Mouse (Mus musculus): ENCODE measurements around the gene Chil4.
"Not testable (repeated sequence)": the region's sequence is repeated elsewhere in the genome, so short reads cannot be mapped to it uniquely, and the experiment has no call there.

Chil4 gene

DNA sequence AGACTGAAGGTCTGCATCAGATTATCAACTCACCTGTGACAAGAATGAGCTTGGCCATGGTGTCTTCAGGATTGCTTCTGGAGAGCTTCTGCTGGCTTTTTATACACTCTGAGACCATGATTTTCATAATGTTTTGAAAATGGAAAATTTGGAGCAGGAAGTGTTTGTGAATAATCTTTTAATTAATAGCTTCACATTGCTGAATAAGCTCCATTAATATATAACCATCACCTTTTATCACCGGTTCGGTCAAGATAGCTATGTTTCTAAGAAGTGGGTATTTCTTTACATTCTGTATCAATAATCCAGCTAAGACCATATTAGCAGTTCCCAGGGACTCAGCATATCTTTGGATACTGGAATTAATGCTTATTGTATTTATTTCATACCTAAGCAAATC is at the start of gene Chil4:
TSS of gene Chil4 (minus strand) at position 101 of the 400 bp plus-strand sequence.
- DNase-seq (ENCODE audit: low read depth, low spot score): no peak

DNA sequence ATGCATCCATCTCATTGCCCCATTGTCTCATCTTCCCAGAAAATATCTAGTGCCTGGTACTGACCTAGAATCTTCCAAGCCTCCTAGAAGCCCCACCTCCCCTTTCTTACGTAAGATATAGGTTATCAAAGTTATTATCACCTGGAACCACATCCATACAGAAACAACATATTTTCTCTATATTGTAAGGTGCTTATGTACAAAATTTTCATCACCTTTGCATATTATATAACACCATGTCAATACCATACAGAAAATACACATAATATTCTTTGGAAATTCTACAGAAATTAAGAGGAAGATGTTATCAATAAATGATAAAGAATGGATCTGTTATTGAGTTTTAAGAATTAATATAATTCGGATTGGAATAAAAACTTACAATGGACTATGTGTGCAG is 46.5 kb upstream of the Chil4 start:
- no peak for DNase-seq (ENCODE audit: low read depth, low spot score)

DNA sequence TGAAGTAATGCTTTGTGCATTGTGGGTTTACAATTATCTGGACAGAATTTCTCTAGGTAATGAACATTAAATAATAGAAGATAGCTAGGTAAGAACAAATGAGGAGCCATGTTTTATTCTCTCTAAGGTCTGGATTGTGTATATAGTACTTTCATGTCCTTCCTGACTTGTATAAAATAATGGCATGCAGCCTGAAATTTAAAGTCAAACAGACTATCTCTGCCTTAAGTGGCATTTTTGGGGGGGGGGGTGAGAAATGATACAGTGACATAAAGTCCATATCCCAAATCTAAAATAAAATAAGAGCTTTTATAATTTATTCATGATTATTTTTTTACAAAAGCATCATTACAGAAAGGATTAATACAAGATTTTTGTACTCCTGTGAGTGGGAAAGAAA is 45.5 kb upstream of the Chil4 start:
- no peak for DNase-seq (ENCODE audit: low read depth, low spot score)

DNA sequence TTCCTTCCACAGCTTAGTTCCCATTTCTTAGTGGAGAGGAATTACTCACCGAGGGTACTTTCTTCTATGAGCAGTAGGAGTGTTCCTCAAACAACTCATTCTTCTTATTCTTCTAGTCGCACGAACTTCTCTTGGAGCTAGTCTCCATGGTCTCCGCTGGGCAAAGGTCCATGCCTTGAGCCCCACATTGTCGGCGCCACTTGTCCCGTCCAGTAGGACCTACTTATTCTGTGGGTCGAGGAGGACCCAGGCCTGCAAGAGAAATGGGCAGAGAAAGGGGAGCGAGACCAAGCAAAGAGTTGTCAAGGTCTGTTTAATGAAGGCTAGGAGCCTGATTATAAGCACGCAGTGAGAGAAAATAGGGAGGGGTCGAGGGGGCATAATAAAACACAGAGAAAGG is 37.8 kb upstream of the Chil4 start:
- not testable (repeated sequence) for DNase-seq (ENCODE audit: low read depth, low spot score)

DNA sequence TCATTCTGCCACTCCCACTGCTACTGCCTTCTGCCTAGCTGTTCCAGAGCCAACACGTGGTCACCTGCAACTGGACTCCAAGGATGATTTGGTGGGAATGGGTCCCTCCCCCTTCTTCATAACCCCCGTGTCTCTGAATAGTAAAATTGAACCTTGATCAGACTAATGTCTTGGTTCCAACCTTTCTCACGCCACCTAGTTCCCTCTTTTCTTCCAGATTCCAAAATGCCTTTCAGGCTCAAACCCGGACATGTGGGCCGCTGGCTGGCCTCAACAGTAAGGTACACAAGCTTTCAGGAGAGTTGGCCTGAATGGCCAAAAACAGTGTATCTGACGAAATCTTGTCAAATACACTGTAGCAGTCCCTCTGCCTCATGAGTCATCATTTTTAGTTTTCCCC is 33.4 kb upstream of the Chil4 start:
- no peak for DNase-seq (ENCODE audit: low read depth, low spot score)

DNA sequence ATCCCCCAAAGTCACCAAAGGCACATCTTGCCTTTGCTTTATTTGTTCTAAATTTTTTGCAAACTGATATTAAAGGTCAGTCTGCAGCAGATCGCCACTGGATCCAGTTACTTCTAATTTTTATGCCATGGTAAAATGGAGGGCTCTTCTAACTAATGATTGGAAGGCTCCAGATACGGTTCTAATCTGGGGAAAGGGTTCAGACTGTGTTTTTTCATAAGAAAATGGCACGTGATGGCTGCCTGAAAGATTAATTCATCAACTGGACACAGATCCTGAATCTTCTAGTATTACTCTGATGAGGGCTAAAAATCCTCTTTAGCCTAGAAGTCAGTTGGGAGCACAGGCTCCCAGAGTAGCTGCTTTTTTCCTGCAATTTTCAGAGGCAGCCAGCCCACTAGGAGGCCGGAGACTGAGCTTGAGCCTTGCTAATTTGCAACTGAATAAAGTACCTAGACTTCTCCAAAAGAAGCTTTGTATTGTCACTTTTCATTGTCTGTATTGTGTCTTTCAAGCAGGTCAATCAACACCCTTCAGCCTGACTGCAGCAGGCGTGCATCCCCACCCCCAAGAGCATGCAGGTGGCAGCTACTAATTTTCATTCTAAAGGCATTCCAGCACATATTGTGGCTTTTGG is 31.6 kb upstream of the Chil4 start:
- DNase-seq (ENCODE audit: low read depth, low spot score): not testable (repeated sequence)

DNA sequence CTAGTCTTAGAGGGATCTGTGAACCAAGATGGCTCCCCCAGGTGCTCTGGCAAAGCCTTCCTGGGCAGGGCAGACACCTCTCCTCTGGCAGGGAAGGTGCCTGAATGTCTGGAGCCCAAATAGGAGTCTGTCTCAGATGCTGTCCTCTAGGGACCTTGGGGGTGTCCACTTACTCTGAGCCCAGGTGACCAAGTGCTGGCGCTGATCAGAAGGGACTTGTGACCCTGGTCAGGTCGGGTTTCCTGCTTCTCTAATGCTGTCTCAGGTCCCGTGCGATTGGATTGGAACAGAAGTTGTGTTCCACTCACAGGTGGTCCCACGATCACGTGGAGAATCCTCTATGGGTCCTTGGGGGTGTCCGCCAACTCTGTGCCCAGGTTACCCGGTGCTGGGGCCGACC is 28.1 kb upstream of the Chil4 start:
- not testable (repeated sequence) for DNase-seq (ENCODE audit: low read depth, low spot score)

DNA sequence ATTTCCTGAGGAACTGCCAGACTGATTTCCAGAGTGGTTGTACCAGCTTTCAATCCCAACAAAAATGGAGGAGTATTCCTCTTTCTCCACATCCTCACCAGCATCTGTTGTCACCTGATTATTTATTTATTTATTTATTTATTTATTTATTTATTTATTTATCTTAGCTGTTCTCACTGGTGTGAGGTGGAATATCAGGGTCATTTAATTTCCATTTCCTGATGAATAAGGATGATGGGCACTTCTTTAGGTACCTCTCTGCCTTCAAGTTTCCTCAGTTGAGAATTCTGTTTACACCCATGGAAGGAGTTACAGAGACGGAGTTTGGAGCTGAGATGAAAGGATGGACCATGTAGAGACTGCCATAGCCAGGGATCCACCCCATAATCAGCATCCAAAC is 20.9 kb upstream of the Chil4 start:
- DNase-seq (ENCODE audit: low read depth, low spot score): not testable (repeated sequence)

DNA sequence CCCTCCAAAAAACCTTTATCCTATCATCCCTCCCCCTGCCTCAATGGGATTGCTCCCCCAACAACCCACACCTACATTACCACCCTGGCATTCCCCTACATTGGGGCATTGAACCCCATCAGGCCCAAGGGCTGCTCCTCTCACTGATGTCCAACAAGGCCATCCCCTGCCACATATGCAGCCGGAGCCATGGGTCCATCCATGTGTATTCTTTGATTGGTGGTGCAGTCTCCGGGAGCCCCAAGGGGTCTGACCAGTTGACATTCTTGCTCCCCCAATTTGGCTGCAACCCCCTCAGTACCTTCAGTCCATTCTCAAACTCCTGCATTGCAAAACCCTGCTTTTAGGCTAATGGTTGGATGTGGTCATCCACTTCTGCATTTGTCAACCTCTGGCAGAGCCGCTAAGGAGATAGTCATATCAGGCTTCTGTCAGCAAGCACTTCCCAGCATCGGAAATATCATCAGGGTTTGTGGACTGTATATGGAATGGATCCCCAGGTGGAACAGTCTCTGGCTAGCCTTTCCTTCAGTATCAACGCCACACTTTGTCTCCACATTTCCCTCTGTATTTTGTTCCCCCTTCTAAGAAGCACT is 20.0 kb upstream of the Chil4 start:
- no peak for DNase-seq (ENCODE audit: low read depth, low spot score)

DNA sequence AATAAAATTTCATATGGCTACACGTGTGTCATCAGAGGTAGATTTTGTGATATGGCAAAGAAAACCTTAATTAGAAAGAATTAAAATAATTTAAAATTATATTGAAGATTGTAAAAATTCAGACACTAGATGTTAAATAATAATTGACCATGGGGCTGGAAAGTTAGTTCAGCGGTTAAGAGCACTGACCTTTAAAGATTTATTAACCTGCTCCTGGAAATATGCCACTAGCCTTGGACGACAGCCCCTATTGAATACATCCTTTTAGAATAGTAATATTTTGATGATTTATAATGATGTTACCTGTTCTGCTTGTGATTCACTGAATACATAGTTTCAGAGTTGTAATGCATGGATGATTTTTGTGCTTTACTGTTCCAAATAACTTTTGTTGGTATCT is 4.1 kb upstream of the Chil4 start:
- not testable (repeated sequence) for DNase-seq (ENCODE audit: low read depth, low spot score)

DNA sequence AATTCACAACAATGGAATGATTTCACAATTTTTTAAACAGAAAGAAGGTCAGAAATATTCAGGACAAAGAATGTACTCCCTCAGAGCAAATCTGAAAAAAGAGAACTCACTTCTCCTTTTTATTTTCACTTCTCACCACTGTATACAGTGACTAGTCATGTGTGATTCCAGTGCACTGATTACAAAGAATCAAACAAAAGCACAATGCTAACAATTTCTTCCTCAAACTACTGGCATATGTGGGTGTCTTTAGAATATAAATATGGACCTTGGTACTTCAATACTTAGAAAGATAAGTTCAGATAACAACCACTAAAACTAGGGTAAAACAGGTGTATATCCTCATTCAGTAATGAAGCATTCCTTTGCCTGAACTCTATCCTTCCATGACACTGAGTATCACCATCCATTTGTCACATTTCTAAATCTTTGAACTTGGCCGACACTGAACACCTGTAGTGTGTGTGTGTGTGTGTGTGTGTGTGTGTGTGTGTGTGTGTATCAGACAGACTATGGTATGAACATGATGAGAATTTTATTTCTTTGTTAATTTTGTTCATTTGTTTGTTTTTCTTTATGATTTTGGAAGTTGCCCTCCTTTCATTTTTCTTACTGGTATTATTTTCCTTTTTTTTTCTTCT is 2.4 kb upstream of the Chil4 start:
- no peak for DNase-seq (ENCODE audit: low read depth, low spot score)

DNA sequence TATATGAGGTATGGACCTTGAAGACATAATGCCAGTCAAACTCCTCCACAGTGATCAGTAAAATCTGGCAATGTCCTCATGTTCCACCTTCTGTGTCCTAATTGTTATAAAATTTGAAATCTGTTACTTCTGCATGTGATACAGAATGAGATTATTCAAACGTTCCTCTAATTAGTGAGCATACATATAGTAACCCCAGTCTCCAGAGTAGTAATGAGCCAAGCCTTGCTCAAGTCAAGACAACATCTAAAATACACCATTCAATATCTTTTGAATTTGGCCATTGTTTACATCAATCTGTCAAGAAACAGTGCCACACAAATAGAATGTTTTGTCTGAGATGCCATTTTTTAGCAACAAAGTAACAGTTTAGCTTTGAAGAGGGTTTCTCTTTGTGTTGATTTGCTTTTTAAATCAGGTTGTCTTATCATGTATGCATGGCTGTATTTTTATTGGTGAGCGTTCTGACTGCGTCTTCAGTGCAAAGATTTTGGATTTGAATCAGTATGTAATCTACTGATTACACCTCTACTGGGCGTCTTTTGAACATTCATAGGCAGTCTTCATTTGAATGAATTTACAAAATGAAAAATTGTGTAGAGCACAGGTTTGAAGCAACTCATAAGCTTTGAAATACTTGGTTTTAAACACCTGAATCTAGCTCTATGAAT is 888 bp downstream of the Chil4 start:
- DNase-seq (ENCODE audit: low read depth, low spot score): not testable (repeated sequence)

DNA sequence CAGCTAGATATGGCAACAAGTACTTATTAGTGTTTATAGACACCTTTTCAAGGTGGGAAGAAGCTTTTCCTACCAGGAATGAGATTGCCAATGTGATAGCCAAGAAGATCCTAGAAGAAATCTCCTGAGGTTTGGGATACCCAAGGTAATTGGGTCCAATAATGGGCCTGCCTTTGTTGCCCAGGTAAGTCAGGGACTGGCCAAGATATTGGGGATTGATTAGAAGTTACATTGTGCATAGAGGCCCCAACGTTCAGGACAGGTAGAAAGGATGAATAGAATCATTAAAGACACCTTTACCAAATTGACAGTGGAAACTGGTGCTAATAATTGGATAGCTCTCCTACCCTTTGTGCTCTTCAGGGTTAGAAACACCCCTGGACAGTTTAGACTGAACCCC is 21.3 kb downstream of the Chil4 start:
- not testable (repeated sequence) for DNase-seq (ENCODE audit: low read depth, low spot score)

DNA sequence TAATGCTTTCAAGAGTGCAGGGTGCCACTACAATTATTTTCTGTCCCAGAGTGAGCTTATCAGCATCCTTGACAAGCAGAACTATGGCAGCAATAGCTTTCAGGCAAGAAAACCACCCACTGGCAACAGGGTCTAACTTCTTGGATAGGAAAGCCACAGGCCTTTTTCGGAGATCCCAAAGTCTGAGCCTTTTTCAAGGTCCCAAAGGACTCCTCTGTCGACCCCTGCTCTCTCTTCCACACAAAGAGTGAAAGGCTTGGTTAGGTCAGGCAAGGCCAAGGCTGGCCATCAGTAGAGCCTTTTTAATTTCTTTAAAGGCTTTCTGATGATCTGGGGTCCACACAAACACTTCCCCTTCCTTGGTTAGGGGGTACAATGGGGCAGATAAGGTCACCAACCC is 22.1 kb downstream of the Chil4 start:
- DNase-seq (ENCODE audit: low read depth, low spot score): not testable (repeated sequence)

DNA sequence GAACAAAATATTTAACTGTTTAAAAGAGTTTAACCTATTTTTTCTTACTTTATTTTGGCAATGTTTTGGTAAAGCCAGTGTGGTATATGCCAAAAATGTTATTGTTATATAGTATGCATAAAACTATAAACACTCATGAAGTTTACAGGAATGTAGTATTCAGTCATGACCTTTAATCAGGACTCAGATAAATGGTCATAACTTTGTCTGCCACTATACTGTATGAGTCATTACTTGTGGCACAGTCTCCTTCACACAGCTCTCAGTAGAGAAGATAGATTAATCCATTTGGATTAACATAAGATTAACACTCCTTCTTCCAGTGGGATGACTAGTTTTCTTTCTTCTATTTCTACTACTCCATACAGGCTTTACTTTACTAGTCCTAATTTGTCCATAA is 23.0 kb downstream of the Chil4 start:
- DNase-seq (ENCODE audit: low read depth, low spot score): no peak

DNA sequence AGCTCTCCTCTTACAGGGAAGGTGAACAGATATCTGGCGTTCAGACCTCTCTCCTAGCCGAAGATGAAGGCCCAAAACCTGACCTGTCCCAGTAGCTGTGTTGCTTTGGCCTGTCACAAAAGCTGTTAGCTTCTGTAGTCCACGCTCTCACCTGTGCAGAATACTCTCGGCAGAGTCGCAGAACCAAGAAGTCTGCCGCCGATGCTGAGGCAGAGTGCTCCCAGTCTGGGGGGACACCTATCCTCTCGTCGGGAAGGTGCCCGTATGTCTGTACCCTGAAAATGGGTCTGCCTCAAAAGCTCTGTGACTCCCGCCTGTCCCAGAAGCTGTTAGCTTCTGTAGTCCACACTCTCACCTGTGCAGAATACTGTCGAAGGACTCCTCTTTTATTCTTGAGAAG is 23.8 kb downstream of the Chil4 start:
- DNase-seq (ENCODE audit: low read depth, low spot score): no peak

DNA sequence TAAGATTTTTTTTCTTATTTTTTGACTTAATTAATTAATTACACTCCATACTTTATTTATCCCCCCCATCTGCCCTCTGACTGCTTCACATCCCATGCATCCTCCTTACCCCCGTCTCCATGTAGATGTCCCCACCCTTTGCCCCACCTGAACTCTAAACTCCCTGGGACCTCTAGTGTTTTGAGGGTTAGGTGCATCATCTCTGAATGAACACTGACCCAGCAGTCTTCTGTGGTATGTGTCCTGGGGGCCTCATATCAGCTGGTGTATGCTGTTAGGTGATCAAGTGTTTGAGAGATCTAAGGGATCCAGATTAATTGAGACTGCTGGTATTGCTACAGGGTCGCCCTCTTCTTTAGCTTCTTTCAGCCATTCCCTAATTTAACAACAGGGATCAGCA is 31.3 kb downstream of the Chil4 start:
- DNase-seq (ENCODE audit: low read depth, low spot score): no peak

DNA sequence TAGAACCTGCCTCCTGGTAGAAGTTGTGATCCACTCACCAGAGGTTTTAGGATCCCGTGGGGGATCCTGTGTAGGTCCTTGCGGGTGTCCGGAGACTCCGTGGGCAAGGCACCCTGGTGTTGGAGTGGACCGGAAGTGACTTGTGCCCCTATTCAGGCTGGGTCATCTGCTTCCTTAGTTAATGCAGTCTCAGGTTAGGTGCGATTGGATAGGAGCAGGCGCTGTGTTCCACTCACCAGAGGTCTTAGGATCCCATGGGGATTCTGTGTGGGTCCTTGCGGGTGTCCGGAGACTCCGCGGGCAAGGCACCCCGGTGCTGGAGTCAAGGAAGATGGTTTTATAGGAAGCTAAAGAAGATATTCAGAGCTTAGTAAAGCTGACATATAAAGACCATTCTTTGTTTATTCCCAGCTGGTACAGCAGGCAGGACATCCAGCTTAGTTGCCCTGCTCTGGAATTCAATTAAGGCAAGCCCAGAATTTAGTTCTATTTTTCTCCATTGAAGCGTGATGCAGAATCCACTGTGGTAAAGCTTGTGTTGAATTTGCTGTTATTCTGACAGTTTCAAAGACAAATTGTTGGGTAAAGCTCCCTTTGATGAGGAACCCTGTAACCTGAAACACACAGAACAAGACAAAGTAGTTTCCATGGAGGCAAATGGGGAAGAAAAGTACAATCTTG is 41.7 kb downstream of the Chil4 start:
- DNase-seq (ENCODE audit: low read depth, low spot score): no peak

DNA sequence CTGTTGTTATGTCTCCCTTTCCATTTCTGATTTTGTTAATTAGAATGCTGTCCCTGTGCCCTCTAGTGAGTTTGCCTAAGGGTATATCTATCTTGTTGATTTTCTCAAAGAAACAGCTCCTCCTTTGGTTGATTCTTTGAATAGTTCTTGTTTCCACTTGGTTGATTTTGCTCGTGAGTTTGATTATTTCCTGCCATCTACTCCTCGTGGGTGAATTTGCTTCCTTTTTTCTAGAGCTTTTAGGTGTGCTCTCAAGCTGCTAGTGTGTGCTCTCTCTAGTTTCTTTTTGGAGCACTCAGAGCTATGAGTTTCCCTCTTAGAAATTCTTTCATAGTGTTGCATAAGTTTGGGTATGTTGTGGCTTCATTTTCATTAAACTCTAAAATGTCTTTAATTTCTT is 44.3 kb downstream of the Chil4 start:
- DNase-seq (ENCODE audit: low read depth, low spot score): not testable (repeated sequence)

DNA sequence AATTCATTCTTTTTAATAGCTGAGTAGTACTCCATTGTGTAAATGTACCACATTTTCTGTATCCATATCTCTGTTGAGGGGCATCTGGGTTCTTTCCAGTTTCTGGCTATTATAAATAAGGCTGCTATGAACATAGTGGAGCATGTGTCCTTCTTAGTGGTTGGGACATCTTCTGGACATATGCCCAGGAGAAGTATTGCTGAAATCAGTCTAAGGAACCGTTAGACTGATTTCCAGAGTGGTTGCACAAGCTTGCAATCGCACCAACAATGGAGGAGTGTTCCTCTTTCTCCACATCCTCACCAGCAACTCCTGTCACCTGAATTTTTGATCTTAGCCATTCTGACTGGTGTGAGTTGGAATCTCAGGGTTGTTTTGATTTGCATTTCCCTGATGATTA is 46.8 kb downstream of the Chil4 start:
- DNase-seq (ENCODE audit: low read depth, low spot score): not testable (repeated sequence)

DNA sequence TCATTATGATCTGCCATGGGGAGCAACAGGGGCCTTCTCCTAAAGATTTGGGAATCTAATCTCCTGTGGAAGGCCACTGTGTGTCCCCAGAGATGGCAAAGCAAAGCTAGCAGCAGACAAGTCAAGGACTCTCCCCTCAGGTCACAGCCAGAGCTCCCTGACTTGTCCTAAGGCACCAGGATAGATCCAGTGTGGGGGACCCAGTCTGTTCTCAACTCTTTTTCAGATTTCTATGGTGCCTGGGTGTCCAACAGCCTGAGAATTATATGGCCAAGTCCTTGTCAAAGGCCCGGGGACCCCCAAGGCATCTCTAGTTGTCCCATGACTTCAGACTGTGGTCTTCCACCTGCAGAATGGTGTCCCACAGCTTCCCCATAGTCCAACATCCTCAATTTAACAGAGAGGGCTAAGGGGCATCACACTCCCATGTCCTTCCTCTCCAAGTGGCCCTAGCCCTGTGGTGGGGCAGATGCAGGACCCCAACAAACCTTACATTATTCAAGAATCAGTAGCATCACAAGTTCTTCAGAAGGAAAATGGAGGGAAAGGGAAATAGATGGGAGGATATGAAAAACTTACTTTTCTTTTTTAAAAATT is 48.1 kb downstream of the Chil4 start:
- no peak for DNase-seq (ENCODE audit: low read depth, low spot score)
